Mouse (Mus musculus) CD4-positive, CD25-positive, alpha-beta regulatory T cell, adult 9 weeks (primary cell): Measurements from ENCODE around the gene Gopc. TPM values are rescaled to one million over a fixed set of nuclear protein-coding genes. Genes with fewer than 3 reads are reported as not detected.

Source experiments
- polyA plus RNA-seq: library from polyadenylated mRNA; unstranded; fragments of 100-300 nt; shearing (Covaris generic); gene quantifications from one replicate; pipeline ENCODE4 v1.2.1, GENCODE M21; 2017

Gene Gopc
- 4.4 TPM for polyA plus RNA-seq

DNA sequence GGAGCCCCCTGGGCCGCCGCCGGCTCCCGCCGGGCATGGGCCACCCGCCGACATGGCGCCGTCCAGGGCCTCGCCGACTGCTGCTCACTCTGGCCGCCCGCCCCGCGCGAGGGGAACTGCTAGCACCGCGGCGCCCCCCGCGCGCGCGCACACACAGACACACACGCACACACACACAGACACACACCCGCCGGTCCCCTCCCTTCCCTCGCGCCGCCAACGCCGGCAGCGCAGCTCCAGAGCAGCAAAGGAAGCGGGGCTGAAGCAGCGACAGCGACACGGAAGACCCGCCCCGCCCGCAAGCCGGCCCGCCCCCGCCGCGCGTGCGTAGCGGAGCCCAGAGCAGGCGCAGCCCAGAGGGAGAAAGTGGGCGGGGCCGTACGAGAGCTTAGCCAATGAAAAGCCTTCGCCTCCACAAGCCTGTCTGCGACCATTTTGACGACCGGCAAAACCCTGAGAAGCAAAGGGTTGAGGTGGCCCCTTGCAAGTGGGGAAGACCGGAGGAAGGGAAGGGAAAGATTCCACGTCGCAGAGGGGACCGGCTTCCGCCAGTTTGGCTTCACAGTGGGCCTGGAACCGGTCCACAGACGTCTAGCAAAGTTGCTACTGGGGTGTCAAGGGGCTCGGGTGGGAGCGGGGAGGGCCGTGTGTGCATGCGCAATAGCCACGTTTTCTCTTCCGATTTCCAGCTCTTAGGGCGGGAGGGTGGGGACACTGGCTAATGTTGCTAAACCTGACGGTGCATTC, at the start of gene Gopc:
Gene Gopc (minus strand): TSS at position 280 of the 747 bp plus-strand sequence.

DNA sequence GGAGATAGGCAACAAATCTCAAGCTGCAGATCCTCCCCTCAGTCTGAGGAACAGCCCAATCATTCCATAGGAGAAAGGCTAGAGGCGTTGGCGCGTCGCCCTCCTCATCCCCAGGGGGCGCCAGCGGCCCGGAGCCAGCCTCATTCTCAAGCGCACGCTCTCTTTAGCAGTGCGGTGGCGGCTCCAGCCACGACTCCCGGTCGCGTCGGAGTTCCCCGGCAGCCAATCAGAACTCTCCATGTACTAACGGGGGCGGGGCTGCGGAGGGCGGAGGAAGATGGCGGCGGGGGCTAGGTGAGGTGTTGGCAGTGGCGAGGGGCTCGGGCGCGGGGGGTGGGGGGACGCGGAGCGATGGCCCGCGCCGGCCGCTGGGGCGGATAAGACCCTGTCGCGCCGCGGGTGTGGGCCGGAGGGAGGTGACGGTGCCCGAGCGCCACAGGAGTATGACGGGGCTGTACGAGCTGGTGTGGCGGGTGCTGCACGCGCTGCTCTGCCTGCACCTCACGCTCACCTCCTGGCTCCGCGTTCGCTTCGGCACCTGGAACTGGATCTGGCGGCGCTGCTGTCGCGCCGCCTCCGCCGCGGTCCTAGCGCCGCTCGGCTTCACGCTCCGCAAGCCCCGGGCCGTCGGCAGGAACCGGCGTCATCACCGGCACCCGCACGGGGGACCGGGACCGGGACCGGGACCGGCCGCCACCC, 35.5 kb upstream of the Gopc start, which contains the start of gene Nus1:
Gene Nus1 (plus strand): TSS at position 249 of the 699 bp plus-strand sequence.

DNA sequence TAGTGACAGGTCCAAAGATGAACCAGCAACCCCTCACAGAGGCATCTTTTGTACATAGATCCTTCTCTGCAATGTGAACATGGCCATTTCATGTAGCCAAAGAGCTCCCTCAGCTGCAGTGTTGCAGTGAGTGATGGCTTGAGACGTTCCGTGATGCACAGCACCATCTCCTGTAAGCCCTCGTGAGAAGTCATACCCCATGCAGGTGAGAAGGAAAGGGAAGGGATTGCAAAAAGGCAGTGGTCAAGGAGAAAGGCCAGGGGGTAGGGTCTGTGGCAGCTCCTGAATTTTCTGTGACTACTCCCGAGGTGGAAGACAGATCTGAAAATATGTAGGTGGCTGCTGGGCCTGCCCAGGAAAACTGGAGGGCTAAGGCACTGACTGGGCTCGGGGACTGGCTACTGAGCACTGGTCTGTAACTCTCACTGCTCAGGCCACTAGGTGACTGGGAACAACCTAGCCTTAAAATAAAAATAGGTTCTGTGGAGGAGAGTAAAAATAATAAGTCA, 7.1 kb upstream of the Gopc start, which contains the start of gene Nepn:
Gene Nepn (plus strand): TSS at position 51 of the 509 bp plus-strand sequence.

DNA sequence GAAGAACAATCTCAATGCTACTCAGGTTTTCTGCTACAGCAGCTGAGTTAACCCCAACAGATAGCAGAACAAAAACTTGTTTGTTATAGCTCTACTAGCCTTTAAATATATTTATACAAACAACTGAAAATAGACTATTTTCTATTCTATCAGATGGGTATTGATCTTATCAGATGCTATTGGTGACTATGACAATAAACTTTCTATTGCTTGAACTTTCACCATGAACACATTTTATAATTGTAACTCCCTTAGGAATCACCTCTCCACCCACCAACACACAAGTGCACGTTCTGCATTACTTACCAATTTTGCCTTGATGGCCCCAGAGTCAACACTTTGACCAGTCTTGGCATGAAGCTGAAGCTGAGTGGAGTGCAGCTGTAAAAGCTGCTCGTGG, 23.5 kb downstream of the Gopc start, which contains the start of gene Gm26741:
Gene Gm26741 (plus strand): TSS at position 301 of the 400 bp plus-strand sequence.

Other genes starting within 250 kb of the Gopc start
- not detected for gene Ros1, start 186.9 kb downstream of the Gopc start, polyA plus RNA-seq
- gene Dcbld1, start 148.5 kb downstream of the Gopc start, polyA plus RNA-seq: not detected
- not detected for gene Gm26741, start 23.4 kb downstream of the Gopc start, polyA plus RNA-seq
- not detected for gene Nepn, start 6.8 kb upstream of the Gopc start, polyA plus RNA-seq
- 5.1 TPM for gene Nus1, start 35.4 kb upstream of the Gopc start, polyA plus RNA-seq